Mouse (Mus musculus) spleen, adult 12 weeks (tissue): ENCODE data around the gene S100a13.

Experiments
- DNase-seq: peaks from one replicate; pipeline ENCODE4 v3.0.0; 2022; ENCODE audit warnings: low spot score

S100a13 gene

GRCm38 (mm10) chr3:90513796-90514590 lies at the start of gene S100a13, which contains the start of gene S100a1:
Gene S100a13, plus strand, starts transcription at chr3:90514435.
Gene S100a1, minus strand, starts transcription at chr3:90514392.
- DNase-seq = no peak

DNA sequence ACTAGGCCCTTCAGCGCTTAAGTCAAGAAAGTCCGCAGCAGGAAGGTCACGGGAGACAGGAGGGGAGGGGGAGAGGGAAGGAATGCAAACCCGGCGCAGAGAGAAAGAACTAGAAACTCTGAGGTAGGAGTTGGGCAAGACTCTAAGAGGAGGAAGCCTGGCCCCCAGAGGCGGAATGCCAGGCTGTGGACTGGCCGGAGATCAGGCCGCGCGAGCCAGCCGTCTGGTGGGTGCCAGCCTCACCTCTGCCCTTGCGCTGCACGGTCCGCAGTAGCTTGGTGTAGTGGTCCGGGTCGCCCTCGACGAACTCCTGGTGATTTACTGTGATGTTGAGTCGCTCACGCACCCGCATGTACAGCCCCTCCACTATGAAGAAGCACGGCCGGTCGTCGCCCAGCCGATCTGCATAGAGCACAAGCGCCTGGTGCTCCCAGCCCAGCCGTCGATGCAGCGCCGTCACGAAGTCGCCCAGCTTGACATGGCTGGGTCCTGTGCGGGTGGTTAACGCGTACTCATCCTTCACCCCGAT lies 49.6 kb upstream of the S100a13 start:
- DNase-seq = no peak

GRCm38 (mm10) chr3:90465081-90465685 lies 49.1 kb upstream of the S100a13 start:
- no peak for DNase-seq

DNA sequence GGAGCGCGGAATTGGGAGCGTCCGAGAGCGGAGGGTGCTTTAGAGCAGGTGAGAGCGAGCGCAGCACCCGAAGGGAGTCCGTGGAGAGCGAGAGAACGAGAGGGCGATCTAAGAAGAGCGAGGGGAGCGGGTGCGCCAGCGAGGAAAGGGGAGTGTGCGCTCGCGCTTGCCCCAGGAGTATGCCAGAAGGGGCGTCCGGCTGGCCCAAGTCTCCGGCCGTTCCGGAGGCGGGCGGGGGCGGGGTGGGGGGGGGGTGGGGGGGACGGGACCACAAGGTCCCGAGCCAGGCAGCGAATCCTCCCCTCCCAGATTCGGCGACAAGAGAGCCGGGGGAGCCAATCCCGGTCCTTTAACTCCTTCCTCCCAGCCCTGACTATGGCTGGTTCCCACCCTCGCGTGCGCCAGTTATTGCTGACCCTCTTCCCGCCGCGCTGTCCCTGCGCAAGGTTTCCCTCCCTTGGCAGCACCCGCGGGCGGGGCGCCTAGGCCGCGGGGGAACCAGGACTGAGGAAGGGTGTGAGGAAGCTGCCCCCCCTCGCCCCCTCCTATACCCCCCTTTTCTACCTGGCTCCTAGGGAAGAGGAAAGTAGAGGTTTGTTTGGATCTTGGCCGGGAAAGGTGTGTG lies 48.4 kb upstream of the S100a13 start, which contains the start of gene Npr1:
Npr1 (minus strand) TSS at position 181 of the 625 bp plus-strand sequence.
- DNase-seq = no peak

DNA sequence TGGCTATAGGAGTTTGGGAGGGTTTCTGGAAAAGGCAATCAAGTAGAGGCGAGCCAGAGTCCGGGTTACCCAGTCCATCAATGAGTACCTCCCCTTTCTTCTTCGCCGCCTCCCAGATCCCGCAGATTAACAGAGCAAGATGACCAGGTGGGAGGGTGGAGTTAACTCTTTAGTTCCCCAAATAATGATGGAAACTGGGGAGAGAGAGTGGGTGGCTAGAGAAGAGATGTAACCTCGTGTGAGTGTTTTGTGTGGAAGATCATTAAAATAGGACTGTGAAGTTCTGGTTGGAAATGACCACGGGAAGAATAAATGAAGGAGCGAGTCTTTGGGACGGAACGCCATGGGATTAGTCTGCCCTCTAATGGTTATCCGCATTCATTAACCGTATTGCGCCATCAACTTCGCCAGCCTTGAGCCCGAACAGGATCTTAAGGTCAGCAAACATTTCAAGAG lies 47.9 kb upstream of the S100a13 start:
- DNase-seq = no peak

- DNase-seq = no peak
These were observed 46.5 kb upstream of the S100a13 start for GRCm38 (mm10) chr3:90467618-90468300.

DNA sequence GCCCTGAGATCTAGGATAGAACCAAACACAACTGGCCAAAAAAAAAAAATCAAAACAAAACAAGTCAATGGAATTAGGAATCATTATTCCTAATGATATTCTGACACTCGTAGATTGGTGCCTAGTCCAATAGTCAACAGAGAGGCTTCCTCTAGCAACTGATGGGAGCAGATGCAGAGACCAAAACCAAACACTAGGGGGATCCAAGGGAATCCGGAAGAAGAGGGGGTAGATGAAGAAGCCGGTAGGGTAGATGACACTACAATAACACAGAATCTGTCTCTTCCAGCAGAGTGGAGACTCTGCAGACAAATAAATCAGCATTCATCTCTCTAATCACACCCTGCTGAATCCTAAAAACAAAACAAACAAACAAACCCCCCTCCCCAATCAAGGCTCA lies 42.0 kb upstream of the S100a13 start:
- DNase-seq = peak; percentile 35

DNA sequence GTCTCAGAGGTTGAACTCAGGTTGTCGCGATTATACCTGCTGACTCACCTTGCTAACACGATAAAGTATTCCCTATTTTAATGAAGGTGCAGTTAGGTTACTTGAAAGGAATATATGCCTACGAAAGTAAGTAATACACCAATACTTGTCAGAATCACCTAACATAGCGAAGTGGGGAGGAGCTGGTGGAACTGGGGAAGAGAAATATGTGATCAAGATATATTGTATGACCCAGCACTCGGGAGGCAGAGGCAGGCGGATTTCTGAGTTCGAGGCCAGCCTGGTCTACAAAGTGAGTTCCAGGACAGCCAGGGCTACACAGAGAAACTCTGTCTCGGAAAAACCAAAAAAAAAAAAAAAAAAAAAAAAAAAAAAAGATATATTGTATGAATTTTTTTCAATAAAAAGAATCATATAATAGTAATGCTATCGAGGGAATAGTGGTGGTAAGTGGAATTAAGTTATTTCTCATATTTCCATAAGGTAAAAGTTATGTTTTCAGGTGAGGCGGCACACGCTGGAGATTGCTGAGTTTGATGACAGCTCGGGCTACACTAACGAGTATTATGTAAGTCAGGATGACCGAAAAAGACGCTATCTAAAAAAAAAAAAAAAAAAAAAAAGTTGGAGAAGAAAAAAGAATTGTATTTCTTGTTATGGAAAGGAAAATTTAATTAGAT lies 38.9 kb upstream of the S100a13 start:
- DNase-seq = no peak

GRCm38 (mm10) chr3:90475831-90476611 lies 38.2 kb upstream of the S100a13 start, which contains the start of gene Ilf2:
Gene Ilf2, plus strand, starts transcription at chr3:90476126.
- DNase-seq = peak; percentile 92

- DNase-seq = no peak
These were observed 27.2 kb upstream of the S100a13 start for GRCm38 (mm10) chr3:90486998-90487397.

DNA sequence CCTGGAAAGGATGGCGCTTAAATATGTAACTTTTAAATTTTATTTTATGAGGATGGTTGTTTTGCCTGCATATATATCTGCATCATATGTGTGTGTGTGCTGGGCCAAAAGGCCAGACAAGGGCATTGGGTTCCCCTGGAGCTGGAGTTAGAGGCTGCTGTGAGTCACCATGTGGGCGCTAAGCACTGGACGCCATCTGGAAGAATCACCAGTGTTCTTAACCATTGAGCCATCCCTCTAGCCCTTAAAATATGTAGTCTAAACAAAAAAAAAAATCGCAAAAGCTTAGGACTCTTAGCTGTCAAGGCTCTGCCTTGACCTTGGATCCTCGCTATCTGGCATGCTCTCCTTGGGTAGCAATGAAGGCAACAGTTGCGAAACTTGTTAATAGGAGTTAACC lies 25.7 kb upstream of the S100a13 start:
- no peak for DNase-seq

DNA sequence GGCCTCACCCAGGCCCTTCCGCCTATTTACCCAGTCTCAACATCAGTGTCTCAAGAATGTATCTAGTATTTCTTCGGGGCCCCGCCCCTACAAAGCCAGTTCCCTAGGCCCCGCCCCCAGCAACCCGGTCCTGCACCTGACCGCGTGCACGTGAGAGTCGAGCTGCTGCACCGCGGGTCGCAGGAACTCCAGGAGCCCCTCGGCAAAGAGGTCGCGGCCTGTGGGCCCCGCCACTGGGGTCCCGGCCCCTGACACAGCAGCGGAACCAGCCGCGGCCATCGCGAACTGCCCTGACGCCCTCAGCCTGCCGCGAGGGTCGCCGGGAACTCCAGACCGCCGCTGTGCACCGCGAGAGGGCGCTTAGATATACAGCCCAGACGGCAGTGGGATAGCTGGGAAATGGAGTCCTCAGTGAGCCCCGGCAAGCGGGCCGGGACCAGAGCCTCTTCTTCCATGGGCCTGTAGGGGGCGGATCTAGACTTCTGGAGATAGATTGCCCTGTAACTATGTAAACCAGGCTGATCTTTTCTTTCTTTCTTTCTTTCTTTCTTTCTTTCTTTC lies 23.5 kb upstream of the S100a13 start, which contains the start of gene Snapin:
Snapin (minus strand) TSS at position 338 of the 561 bp plus-strand sequence.
- peak; percentile 96 for DNase-seq

GRCm38 (mm10) chr3:90491350-90491749 lies 22.9 kb upstream of the S100a13 start:
- DNase-seq = no peak

DNA sequence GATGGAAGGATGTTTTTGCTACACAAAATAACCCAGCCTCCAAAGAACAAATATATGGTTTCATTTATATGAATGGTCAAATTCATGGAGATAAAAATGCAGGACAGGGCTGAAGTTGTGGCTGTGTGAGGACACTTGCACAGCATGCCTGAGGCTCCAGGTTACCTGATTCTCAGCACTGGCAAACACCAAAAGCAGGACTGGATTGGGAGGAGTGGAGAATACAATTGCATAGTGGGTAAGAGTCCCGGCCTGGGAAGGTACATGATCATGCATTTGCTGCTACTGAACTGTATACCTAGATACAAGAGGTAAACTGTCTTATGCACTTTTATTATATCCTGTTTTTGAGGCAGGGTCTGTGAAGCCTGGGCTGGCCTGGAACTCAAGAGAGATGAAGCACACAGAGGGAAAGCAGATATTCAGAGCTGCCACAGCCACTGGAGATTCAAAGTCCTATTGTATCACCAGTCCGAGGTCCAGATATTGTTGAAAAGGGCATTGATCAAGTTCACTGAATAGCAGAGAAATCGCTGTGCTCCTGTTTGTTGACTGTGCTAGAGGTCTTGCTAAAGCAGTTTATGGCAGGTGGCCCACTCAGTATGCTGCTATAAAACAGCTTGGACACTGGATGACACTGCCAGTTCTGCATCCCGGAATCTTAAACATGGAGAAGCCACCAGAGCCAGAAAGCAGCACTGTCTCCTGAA lies 20.2 kb upstream of the S100a13 start:
- DNase-seq = no peak

- DNase-seq = no peak
These were observed 18.2 kb upstream of the S100a13 start for GRCm38 (mm10) chr3:90495850-90496525.

DNA sequence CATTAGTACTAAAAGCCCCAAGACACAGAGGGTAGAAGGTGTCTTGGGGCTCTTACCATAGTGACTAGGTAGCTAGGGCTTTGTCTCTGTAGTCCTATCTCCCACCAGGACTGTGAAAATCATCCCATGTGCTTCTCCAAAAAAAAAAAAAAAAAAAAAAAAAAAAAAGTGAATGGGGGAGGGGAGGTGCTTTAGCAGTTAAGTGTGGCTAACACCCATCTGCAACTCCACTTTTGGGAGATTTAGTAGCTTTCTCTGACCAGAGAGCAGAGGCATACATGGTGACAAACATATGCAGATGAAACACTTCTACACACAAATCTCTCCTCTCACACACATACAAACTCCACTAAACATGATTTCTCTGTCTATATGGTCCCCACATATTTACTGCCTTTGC lies 16.6 kb upstream of the S100a13 start:
- no peak for DNase-seq

DNA sequence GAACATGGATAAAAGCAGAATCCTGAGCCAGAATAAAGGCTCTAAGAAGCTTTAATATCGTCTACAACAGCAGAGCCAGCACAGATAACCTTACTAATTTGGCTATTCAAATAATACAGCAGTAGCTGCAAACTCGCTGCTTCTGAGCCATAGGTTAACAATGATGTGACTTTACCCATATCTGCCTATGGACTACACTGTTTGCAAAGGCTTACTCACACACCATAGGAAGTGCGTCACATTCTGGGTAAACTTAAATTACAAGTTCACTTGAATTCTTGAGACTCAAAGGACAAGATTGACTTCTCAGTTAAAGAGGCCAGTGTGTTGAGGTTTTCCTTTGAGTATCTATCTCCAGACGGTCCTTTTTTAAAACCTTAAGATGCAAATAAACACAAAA lies 10.8 kb upstream of the S100a13 start:
- no peak for DNase-seq

- DNase-seq = no peak
These were observed 9.0 kb upstream of the S100a13 start for GRCm38 (mm10) chr3:90505216-90505615.

- no peak for DNase-seq
These were observed 7.9 kb upstream of the S100a13 start for GRCm38 (mm10) chr3:90506362-90506761.
